Mouse (Mus musculus) CH12F3 (cell line): ENCODE measurements around the gene Trappc4.
"Not testable (repeated sequence)": the region's sequence is repeated elsewhere in the genome, so short reads cannot be mapped to it uniquely, and the experiment has no call there.

Source experiments
- in situ Hi-C: fragments of 300-500 bp; cut with MboI; formaldehyde crosslinking; loops from 2 replicates; pipeline ENCODE4 v1.14.3; 2020; ENCODE audit warnings: low sequenced_read_pairs

Gene Trappc4

DNA sequence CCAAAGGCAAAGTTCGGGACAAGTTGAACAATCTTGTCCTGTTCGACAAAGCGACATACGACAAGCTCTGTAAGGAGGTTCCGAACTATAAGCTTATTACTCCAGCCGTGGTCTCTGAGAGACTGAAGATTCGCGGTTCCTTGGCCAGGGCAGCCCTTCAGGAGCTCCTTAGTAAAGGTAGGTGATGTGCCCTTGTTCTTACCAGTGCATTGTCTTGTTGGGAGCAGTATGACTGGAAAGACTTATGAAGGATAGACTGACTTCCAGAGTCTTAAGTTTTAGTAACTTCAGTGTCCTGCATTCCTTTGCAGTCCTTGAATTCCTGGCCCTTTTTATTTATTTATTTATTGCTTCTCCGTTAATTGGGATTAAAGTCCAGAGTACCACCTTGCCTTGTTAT is 1.3 kb upstream of the Trappc4 start:
- in situ Hi-C loops, result not testable (repeated sequence)

DNA sequence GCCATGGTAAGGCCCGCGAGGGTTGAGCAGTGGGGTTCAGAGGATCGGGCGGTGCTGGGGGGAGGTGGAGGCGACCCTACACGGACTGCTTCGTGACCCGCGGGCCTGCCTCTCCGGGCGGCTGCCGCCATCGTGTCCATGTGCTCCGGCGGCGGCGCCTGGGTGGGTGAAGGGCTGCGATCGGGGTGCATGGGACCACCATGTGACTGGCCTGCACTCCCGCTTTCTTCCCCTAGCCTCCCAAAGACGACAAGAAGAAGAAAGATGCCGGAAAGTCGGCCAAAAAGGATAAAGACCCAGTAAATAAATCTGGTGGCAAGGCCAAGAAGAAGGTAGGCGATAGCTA is 325 bp upstream of the Trappc4 start:
- in situ Hi-C loops, result no loop called here

DNA sequence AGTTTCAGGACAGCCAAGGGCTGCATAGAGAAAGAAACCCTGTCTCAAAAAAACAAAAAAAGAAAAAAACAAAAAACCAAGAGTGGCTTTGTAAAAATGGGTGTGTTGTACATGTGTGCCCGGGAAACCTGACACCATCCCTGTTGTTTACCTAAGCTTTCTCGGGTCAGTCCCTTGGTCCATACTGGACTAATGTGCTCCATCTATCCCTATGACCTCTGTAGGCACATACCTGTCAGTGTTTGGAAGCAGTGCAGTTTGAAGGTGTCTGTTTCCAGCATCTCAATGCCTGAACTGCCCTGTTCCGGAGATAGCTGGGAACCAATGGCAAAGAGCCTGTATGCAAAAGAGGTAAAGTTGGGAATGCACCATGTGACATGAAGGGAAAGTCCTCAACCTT is 2.4 kb downstream of the Trappc4 start:
- in situ Hi-C loops, result no loop called here

DNA sequence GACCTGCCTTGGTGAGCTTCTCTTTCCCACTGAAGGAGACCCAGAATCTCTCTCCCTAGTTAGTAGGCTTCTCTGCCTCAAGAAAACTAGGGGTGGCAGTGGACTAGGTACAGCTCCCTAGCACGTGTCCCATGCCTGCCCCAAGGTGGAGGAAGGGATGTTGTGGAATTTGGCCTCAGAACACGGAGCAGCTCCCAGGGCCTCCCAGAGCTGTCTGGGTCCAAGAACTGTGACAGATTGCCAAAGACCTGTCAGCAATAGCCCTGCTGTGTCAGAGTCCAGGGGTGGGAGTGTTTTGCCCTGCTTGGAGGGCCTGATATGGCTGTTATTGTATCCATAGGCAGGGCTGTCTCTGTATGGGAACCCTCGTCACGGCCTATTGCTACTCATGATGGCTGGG is 6.3 kb downstream of the Trappc4 start:
- in situ Hi-C loops, result no loop called here

DNA sequence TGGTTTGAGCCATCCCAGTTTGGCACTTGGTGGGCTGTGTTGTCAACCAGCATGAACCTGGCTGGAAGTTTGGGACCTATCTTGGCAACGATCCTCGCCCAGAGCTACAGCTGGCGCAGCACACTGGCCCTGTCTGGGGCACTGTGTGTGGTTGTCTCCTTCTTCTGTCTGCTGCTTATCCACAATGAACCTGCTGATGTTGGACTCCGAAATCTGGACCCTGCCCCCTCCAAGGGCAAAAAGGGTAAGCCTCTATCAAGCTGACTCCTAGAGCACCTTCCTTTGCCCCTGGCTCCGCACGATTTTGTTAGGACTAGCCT is 7.6 kb downstream of the Trappc4 start:
- in situ Hi-C loops, result no loop called here

DNA sequence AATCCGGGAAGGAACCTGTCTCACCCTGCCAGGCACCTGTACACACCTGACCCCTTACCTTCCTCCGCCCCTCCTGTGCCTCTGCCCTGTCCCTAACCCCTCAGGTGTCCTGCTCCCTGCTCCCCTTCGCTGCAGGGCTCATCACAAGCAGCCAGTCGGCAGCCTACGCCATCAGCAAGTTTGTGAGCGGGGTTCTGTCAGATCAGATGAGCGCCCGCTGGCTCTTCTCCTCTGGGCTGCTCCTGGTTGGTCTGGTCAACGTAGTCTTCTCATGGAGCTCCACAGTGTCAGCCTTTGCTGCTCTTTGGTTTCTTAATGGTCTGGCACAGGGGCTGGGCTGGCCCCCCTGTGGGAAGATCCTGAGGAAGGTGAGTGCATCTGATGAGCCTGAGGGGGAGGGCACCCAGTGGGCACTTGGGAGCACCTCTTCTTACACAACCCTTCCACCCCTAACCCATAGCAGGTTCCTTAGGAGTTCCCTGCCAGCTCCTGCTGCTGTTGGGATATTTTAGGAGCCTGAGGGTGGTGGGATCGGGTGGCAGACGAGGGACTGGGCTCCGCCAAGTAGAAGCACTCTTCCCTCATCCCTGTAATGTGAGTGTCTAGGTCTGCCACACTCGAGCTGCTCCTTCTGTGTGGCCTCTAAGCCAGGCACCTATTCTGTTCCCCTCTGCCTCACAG is 8.1 kb downstream of the Trappc4 start:
- in situ Hi-C loops, result no loop called here

DNA sequence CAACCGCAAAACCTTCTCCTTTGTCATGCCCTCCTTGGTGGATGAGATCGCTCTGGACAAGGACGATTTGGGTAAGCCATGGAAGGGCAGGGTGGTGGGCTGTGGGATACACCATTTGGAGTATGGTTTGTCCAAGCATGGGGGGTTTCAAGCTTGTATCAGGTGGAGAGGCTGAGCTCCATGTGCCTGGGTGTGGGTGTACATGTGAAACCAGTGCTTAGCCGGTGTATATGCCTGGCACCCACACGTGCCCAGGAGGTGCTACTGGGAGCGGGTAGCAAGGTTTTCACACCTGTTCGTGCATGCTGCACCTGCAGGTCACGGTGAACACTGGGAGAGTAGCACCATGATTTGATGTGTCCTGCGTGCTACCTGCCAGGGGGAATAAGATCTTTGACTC is 8.8 kb downstream of the Trappc4 start:
- in situ Hi-C loops, result no loop called here

DNA sequence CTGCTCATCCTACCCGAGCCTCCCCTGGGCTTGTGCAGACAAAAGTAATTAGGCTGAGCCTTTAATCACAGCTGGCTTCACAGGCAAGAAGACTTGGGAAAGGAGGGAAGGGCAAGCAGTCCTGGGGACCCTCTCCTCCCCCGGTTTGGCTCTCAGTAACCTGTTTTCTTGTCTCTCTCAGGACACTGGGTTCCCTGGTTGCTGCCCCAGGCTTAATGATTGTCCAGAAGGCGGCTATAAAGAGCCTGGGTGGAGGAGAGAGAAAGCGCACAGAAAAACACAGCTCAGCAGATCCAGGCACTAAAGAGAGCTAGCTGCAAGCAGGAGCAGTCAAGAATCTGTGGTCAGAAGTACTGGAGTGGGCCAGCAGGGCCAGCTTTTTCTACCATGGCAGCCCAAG is 9.3 kb downstream of the Trappc4 start:
- in situ Hi-C loops, result no loop called here

DNA sequence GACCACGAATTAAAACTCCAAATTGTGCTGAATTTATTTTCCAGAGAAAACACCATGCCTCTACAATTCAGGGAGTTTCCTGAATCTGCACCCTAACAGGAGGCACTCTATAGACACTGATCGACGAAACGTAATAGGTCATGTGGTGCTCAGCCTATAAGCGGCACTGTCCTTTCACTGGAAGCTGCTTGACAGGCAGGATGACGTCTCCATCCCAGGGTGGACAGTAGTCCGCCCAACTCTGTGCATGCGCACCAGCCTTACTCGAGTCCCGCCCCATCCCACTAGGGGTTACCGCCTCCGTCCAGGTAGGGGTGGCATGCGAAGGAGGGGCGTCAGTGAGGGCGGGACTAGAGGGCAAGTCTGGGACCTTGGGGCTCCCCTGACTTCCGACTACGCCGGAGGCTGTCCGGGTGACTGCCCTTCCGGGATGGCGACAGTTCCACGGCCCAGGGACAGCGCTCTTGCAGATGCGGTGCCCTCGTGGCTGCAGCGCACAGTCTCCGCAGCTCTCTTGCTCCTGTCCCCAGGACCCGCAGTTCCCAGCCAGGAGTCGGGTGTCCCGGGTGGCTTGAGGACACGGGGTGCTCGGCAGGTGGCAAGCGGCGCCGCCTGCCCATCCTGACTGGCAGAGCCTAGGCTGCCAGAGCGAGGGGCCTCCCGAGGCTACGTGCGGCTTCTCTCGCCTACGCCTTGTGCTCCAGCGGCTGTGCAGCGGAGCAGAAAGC is 10.6 kb downstream of the Trappc4 start, which contains the start of gene Slc37a4:
Slc37a4 (plus strand) TSS at position 169 of the 728 bp plus-strand sequence.
- in situ Hi-C loops, result no loop called here

DNA sequence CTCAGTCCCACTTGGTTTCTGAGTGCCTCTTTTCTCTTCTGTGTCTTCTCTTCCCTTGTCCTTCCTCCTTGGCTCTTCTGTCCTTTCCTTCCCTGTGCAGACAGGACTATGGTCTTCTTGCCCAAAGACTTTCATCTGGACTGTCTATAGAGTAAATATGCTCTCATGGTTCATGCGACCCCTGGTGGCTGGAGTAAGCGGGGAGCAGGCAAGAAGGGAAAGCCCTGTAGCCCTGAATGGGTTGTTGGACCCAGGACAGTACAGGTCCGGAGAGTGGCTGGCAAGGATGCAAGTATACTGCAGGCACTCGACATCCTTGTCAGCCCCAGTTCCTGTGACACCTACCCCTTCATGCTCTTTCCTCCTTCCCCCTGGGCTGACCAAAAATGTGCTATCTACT is 15.9 kb downstream of the Trappc4 start:
- in situ Hi-C loops, result no loop called here

DNA sequence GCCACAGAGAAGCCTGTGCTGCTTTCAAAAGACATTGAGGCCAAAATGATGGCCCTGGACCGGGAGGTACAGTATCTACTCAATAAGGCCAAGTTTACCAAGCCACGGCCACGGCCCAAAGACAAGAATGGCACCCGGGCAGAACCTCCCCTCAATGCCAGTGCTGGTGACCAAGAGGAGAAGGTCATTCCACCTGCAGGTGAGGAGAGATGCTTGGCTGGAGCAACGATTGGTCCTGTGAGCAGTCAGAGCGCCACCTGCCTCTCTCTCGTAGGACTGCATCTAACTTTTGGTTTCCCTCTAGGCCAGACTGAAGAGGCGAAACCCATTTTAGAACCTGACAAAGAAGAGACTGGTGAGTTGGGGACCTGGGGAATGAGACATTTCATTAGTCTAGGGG is 18.1 kb downstream of the Trappc4 start:
- in situ Hi-C loops, result no loop called here

DNA sequence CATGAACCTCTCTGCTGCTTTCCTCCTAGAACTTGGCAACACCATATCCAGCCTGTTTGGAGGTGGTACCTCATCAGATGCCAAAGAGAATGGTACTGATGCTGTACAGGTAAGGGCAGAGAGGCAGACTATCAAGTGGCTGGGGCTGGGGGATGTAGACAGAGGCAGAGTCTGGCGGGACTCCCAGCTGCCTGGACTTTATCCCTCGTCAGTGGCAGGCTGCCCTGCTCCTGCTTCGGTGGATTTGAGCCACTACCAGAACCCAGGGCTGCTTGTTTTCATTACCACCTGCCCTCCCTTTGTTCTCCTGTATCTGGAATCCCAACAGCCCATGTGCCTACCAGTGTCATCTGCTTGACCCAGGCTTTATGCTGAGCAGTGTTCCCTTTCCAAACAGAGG is 20.2 kb downstream of the Trappc4 start:
- in situ Hi-C loops, result no loop called here

DNA sequence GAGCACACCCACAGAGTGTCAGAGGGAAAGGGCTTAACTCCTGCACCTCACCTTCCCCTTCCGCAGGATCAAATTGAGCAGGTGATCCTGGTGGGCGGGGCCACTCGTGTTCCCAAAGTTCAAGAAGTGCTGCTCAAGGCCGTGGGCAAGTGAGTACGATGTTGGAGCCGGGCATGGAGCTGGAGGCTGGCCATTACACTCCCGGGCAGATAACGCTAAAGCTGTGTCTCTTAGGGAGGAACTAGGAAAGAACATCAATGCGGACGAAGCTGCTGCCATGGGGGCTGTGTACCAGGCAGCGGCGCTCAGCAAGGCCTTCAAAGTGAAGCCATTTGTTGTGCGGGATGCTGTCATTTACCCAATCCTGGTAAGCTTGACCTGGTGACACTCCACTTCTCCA is 22.8 kb downstream of the Trappc4 start:
- in situ Hi-C loops, result no loop called here

DNA sequence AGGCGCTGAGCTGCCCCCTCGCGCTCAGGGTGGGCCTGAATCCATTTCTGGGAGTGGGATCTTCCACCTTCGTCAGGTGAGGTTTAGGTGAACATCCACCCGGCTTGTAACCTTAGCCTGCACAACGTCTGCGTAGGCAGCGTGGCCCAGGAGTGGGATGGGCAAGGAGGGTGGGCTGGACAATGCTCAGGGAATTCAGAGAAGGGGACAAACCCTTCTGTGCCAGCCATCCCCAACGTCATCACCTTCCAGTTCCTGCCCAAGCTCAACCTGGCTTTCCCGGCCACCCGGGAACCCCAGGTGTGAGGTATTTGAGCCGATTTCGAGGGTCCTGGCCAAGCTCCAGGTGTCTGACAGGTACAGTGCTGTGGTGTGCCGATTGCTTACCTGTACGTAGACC is 27.5 kb downstream of the Trappc4 start:
- in situ Hi-C loops, result no loop called here

DNA sequence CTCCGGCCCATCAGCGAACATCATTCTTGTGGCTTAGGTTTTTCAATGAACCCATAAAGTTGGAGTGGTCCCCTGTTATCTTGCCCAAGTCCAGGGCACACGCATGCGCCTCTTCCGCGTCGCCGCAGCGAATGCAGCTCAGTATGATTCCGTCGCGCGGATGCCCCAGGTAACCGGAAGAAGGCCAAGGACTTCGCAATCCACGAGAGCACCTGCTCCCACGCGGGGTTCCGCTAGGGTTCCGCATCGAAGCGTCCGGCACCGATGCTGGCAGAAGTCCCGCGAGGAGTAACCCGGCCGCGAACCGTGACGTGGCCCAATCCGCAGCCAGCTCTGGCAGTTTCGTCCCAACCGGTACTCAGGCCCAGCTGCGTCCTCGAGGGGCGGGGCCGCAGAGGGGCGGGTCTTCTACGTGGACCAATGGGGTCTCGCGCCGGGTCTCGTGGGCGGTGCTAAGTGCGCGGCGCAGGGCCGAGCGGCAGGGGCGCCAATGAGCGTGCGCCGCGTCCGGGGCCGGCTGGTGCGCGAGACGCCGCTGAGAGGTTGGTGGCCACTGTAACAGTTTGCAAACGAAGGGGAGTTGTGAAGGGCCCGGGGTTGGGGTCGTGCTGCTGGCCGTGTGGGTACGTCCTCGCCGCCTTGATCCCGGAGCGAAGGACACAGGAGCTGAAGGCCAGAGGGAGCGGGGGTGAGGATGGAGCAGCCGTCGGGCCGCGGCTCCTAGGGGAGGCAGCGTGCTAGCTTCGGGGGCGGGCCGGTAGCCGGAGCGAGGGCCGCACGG is 28.2 kb downstream of the Trappc4 start, which contains the start of gene Hyou1:
Hyou1 (plus strand) TSS at position 437 of the 781 bp plus-strand sequence.
- in situ Hi-C loops, result no loop called here

DNA sequence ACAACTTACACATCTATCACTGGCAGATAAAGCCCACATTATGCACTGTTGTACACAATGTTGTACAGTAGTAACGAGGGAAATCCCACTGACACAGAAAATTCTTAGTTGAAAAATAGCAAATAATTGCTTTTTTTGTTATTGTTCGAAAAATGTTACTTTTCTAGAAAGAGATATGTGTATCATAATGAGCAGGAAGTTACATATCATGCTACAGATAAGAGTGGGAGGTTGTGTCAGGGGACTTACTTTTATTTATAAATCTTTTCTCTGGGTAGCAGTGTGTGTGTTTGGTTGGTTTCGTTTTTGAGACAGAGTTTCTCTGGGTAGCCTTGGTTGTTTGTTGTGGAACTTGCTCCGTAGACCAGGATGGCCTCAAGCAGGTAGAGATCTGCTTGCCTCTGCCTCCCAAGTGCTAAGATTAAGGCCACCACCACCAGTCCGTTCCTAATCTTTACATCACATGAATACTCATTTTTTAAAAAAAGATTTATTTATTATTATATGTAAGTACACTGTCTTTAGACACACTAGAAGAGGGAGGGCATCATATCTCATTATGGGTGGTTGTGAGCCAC is 29.2 kb downstream of the Trappc4 start:
- in situ Hi-C loops, result no loop called here

DNA sequence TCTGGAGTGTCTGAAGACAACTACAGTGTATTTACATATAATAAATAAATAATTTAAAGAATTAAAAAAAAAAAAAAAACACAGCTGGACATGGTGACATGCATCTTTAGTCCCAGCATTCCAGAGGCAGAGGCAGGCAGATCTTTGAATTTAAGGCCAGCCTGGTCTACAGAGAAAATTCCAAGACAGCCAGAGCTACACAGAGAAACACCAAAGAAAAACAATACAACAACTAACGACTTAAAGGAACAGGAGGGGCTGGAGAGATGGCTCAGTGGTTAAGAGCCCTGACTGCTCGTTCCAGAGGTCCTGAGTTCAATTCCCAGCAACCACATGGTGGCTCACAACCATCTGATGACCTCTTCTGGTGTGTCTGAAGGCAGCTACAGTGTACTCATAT is 30.1 kb downstream of the Trappc4 start:
- in situ Hi-C loops, result not testable (repeated sequence)

DNA sequence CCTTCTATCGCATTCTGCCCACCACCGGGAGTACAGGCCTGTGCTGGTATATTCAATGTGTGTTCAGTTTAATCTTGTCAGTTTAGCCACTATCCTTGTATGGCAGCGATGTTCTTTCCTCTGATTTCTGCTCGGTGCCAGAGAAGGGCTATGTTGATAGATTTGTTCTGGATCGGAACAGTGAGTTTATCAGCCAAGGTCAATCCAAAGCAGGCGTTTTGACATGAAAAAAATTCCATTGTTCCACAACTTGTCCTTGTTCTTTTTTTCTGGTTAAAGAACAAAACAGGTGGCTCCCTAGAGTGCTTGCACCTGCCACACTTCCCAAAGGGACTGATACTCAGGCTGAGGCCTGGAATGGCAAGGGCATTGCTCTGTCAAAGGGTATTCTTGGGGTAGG is 31.3 kb downstream of the Trappc4 start:
- in situ Hi-C loops, result no loop called here

DNA sequence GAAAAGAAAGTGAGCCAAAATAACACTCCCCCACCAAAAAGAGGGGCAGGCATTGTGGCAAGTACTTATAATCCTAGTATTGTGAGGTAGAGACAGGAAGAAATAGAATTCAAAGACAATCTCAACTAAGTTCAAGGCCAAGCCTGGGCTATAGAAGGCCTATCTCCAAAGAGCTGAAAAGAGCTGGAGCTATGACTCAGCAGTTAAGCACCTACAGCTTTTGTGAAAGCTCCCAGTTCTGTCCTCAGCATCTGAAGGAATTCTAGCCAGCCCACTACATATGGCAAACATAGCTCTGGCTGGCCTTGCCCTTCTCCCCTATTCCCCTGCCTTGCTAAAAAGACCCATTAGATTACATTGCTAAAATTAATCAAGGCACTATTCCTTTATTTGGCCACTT is 34.0 kb downstream of the Trappc4 start:
- in situ Hi-C loops, result no loop called here

DNA sequence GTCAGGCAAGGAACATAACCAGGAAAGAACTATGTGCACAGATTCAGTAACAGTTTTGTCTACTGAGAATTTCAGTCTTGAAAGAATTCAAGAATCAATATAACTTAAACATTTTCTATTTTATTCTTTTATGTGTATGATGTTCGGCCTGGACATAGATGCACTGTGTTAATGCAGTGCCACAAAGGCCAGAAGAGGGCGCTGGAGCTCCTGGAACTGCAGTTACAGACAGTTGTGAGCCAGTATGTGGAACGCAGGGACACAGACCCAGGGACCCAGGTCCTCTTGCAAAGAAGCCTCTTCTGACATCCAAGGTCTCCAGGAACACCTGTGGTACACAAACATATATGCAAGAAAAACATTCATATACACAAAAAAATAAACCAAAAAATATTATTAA is 42.9 kb downstream of the Trappc4 start:
- in situ Hi-C loops, result no loop called here

DNA sequence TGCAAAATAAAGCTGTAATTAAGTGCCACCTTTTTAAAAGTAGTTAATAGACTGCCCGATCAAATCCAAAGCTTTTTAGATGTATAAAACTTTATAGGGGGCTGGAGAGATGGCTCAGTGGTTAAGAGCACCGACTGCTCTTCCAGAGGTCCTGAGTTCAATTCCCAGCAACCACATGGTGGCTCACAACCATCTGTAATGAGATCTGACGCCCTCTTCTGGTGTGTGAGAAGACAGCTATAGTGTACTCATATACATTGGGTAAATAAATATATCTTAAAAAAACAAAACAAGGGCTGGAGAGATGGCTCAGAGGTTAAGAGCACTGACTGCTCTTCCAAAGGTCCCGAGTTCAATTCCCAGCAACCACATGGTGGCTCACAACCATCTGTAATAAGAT is 45.5 kb downstream of the Trappc4 start:
- in situ Hi-C loops, result not testable (repeated sequence)
